Mouse (Mus musculus) telencephalon, adult 2 months (tissue): ENCODE data around the gene Maz.

Experiments used
- DNase-seq: peaks from one replicate; pipeline ENCODE4 v3.0.0-alpha.2; 2011; ENCODE audit warnings: low read depth, low spot score

Maz gene

GRCm38 (mm10) chr7:127021563-127022527, 5.0 kb downstream of the Maz start:
- DNase-seq = no peak

GRCm38 (mm10) chr7:127020901-127021562, 5.8 kb downstream of the Maz start, which contains the start of the genes Gm42742 and Prrt2:
TSS of gene Gm42742 (minus strand) at chr7:127021097.
TSS of gene Prrt2 (minus strand) at chr7:127021211.
- DNase-seq = no peak

GRCm38 (mm10) chr7:127020491-127020890, 6.3 kb downstream of the Maz start:
- DNase-seq = no peak

- DNase-seq = no peak
Observed at GRCm38 (mm10) chr7:127020031-127020430, 6.8 kb downstream of the Maz start.

GRCm38 (mm10) chr7:127019306-127019960, 7.4 kb downstream of the Maz start:
- no peak for DNase-seq

- no peak for DNase-seq
Observed at GRCm38 (mm10) chr7:127018416-127019305, 8.2 kb downstream of the Maz start.

- DNase-seq = no peak
Observed at GRCm38 (mm10) chr7:127017950-127018345, 8.9 kb downstream of the Maz start.

GRCm38 (mm10) chr7:127016971-127017949, 9.6 kb downstream of the Maz start, which contains the start of gene Pagr1a:
TSS of gene Pagr1a (minus strand) at chr7:127017352.
- peak; percentile 99 for DNase-seq

GRCm38 (mm10) chr7:127016486-127016938, 10.3 kb downstream of the Maz start:
- DNase-seq = no peak

GRCm38 (mm10) chr7:127016481-127016485, 10.6 kb downstream of the Maz start, which contains the start of gene Pagr1b:
TSS of gene Pagr1b (minus strand) at chr7:127016484.
- no peak for DNase-seq

- DNase-seq = no peak
Observed at GRCm38 (mm10) chr7:127016081-127016480, 10.8 kb downstream of the Maz start.

- DNase-seq = no peak
Observed at GRCm38 (mm10) chr7:127014993-127015392, 11.8 kb downstream of the Maz start.

- DNase-seq = no peak
Observed at GRCm38 (mm10) chr7:127014320-127014719, 12.5 kb downstream of the Maz start, which contains the start of gene Mvp. TSS of gene Mvp (minus strand) at chr7:127014621.

- DNase-seq = no peak
Observed at GRCm38 (mm10) chr7:127013385-127013784, 13.5 kb downstream of the Maz start.

- DNase-seq = no peak
Observed at GRCm38 (mm10) chr7:127012845-127013244, 14.0 kb downstream of the Maz start.

- DNase-seq = no peak
Observed at GRCm38 (mm10) chr7:127012374-127012773, 14.5 kb downstream of the Maz start.

GRCm38 (mm10) chr7:127011717-127012116, 15.1 kb downstream of the Maz start:
- no peak for DNase-seq

- no peak for DNase-seq
Observed at GRCm38 (mm10) chr7:127011051-127011450, 15.8 kb downstream of the Maz start.

GRCm38 (mm10) chr7:127009307-127010085, 17.3 kb downstream of the Maz start:
- DNase-seq = no peak
